Mouse (Mus musculus) retina, embryonic 14.5 days (tissue): ENCODE data around the gene Mrps18a.

ENCODE experiments used
- DNase-seq: peaks from one replicate; pipeline ENCODE4 v3.0.0-alpha.2; 2015; ENCODE audit warnings: low spot score

Gene Mrps18a

DNA sequence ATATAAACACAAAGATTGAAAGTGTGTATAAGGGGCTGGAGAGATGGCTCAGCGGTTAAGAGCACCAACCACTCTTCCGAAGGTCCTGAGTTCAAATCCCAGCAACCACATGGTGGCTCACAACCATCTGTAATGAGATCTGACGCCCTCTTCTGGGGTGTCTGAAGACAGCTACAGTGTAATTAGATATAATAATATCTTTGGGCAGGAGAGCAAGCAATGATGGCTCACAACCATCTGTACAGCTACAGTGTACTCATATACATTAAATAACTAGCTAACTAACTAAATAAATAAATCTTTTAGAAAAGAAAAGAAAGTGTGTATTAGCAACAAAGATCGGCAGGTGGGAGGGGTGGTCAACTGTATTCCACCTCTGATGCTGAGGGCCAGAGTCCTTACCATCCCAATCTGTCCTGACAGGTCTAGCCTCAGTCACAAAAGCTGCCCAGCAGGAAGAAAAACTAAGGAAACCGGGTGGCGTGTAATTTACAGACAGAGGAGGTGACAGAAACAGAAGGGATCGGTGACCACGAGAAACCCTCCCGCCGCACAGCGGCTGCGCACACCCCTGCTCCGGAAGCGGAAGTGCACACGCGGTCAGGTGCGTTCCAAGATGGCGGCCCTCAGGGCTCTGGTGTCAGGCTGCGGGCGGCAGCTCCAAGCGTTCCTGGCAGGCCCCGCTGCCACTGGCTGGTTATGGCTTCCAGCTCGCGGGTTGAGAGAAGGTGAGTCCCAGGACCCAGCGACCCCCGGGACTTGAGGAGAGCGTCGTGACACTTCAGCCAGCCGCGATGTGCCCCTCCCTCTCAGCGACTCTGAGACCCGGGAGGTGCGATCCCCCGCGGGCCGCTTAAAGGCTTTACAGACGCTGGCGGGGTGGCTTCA, at the start of gene Mrps18a:
Gene Mrps18a (plus strand): TSS at position 585 of the 888 bp plus-strand sequence.
- peak; percentile 89 for DNase-seq

DNA sequence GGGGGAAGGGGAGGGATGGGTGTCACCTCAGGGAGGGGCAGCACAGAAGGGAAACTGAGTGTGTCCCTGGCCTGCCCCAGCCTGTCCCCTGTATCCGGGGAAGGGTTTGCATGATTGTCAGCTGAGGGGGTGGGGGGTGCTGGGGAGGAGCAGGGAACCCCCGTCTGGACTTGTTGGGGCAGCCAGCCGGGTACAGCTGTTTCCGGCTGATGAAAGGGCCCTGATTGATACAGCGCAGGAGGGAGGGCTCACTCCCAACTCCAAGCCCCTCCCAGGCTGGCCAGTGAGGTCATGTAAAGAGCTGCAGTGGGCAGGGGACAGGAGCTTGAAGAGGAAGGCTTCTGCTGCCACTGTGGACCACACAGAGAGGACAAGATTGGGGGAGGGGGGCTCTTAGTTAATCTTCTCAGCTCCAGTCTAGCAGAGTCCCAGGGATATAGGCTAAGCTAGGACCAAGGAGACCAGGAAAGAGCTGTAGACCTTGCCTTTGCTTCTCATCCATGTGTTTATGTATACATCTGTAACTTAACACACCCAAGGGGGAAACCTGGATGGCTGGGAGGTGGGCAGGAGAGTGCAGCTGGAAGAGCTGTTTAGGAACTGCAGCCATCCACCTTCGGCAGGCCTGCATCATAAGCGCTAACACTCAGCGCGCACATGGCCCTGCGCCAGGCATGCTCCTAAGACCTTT, 47.4 kb upstream of the Mrps18a start:
- DNase-seq, result peak; percentile 64

DNA sequence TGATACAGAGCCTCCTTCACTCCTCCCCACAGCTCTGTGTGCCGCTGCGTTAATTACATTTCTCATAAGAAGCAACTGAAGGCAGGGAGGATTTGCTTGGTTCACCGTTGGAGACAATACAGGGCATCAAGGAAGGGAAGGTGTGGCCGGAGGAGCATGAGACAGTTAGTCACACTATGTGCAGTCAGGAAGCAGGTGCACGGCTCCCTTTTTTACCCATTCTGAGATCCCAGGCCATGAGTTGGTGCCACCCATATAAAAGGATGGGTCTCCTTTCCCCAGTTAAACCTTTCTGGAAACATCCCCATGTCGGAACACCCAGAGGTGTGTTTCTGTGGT, 46.8 kb upstream of the Mrps18a start:
- no peak for DNase-seq

DNA sequence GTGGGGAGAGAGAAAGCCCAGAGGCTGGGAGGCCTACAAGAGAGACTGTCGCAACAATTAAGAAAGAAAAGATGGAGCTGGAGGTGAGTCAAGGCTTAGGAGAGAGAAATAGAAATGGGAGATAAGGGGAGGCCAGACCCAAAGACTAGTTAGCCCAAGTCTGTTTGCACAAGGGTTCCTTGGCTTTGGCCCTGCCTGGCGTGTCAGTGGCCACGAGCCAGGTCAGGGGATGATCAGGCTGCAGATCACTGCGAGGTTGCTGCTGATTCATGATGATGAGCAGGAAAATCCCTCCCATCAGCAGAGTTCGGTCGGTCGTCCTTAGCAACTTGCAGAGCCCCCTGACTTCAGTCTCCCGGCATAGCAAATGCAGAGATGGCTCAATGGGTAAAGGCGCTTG, 40.7 kb upstream of the Mrps18a start:
- no peak for DNase-seq

DNA sequence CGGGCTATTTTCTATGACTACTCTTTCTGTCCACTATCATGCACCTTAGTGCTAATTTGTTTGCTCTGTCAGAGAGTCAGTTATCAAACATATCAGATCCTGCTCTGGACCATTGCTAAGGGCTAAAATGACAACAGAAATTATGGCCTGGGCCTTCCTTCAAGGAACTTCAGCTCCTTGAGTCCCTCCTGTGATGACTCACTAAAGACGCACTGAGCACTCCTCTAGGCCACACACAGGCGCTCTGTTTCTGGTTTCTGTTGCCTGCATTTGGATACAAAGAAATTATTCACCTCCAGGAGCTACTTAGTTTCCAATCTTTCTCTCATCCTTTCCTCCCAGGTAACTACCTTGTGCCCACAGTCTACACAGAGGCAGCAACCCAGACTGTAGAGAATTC, 39.3 kb upstream of the Mrps18a start:
- DNase-seq, result no peak

DNA sequence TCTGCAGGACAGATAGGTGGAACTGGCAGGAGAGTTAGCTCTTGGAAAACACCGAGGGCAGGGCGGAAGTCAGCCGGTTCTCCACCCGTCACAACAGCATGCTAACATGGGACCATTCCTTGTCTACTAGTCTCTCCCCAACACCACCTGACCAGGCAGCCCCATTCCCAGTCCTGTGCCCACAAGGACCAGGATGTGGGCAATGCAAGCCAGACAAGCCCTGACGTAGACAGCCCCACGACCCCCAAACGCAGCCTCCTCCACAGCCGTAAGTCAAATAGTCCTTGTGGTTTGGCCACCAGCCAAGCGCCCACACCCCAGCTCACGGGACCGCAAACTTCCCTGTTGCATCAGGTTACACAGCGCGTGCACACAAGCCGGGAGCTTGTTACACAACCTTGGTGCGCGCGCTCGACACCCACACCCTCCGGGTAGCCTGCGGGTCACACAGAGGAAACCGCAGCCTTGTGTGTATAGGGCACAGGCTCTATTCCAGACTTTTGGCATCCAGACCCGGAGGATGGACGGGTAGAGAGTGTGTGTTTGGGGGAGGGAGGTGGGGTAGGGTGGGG, 37.0 kb upstream of the Mrps18a start:
- no peak for DNase-seq

DNA sequence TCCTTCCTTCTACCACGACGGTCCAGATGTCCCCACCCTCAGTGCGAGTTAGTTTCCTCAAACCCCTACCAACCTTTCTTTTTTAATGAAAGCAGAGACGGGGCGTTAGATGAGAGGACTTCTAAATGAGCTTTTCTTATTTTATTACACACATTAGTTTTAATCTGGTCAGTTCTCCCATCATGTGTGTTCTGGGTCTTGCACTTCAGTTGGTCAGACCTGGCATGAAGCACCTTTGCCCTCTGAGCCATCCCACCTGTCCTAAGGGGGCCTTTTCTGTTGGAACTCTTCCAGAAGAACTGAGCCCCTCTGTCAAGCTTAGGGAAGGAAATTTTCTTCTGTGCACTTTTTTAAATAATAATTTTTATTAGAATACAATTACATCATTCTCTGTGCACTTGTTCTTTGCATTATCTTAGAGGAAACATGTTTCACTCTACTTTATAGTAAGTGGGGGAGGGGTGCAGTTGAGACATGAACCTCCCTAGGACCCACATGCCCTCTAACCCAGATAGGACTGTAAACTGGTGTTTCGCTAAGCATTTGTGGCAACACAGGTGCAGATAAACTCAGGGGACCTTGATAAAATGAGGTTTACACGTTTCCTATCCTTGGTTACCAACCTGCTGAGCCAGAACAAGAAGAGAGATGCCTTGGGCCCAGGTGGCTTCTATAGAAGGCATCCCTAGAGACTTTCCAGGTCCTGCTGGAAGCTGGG, 36.2 kb upstream of the Mrps18a start:
- DNase-seq, result no peak

DNA sequence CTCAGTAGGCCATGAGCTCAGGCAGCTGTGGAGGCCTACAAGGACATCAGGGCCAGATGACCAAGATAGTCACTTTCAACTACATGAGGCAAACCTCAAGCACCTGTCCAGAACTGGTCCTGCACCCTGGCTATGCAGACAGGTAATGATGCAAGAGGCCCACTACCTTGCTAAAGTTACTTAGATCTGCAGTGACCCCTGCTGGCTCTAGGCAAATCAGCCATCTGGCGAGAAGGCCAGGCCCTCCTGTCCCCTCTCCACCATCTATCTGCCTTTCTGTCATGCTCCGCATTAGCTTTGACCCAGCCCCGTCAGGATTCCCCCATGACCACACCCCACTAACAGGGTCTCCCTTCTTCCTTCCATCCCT, 35.7 kb upstream of the Mrps18a start:
- DNase-seq, result peak; percentile 40

DNA sequence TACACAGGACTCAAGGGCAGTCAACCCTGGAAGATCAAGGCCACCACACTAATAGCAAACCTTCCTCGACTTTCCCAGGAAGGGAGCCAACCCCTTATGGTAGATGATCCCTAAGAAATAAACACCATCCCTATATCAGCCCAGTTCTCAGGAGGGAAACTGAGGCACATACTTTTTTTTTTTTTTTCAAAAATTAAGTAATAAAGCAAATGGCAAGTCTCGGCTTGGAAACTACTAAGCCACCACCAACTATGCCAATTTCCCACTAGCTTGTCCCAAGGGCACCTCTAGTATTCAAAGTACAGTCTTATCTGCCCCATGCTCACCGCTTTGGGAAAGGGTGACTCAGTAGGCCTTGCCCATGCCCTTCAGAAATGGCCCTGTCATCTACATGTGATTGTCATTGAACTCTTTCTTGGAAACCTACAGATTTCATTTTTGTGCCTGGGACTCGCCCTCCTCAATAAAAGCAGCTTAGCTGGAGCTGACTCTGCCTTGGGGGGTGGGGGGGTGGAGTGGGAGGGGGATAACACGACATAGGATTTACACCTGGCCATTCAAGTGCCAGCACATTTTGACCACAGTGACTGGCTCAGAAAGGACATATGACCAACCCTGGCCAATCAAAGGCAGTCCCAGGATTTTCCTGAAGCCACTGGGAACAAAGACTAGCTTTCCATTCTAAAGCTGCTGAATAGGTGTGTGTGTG, 35.1 kb upstream of the Mrps18a start:
- no peak for DNase-seq

DNA sequence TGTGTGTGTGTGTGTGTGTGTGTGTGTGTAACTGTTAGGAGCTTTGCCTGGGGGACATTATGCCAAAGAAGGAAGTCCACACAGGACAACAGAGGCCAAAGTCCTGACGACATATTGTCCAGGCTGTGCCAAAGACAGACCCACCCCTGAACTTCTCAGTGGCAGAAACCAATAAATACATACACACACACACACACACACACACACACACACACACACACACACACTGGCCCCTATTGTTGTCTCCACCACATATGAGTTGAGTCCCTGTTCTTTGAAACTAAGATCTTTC, 34.6 kb upstream of the Mrps18a start:
- no peak for DNase-seq

DNA sequence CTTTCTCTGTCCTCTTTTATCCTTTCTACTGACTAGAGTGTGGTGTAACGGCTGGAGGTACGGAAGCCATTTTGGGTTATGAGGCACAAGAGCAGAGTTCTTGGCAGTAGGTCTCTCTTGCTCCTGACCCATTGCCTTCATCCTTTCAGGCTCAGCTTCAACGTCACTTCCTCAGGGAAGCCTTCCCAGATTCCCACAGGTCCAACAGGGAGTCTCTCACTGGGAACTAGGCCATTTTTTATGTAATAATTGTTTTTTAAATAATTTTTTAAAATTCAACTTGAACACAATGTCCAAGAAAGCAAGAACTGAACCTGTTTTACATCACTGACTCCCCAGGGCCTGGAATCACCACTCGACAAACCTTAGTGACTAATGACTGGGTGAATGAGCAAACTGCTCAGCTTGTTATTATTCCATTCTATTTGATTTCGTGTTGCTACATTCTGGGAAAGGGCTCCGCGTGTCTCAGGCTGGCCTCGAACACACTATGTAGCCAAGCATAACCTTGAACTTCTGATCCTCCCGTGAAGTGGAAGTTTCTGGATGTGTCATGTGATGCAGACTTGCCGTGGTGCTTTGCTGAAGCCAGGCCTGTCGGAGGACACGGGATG, 32.8 kb upstream of the Mrps18a start:
- DNase-seq, result no peak

DNA sequence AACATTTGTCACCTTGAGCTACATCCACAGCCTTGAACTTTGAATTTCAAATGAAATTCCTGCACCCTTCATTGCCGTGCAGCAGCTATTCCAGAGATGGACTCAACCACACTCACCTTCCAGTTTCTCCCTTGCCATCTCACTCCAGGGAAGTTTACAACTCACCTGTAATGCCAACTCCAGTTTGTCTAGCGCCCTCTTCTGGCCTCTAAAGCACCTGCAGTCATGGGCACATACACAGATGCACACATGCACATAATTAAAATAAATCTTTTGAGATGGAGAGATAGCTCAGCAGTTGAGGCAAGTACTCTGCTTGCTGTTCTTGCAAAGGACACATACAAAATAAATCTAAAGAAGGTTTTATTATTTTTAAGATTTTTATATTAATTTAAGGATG, 31.7 kb upstream of the Mrps18a start:
- DNase-seq, result no peak

DNA sequence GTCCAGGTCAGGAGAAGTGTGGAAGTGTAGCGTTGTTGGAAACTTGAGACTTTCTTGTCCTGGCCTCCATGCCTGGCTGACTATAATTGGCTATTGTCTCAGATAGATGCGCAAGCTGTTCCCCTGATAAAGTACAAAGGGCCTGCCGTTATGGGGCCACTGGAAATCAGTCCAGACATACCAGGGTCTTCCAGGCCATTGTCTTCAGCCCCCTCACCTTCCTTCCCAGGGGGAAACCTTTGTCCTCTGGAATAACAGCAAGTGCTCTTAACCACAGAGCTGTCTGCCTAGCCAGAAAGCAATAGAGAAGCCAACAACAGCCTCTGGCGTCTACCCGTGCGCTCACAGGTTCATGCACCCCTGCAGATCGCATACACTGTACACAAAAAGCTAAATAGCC, 30.4 kb upstream of the Mrps18a start:
- DNase-seq, result peak; percentile 28

DNA sequence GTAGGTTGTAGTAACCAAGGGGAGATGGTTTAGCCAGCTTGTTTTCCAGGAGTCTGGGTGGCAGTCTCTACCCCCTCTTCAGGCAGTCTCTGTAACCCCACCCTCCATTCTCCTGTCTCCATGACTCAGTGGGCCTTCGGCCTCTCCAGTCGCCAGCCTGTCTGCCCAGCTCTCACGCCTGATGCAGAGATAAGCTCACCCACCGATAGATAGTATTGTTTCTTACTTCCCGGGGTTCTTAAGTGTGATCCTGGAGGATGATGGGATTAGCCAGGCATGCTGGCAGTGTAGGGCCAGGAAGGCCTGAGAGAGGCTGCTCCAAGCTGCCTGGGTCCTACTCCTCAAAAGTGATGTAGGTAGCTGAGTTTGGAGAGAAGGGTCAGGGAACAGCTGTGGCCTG, 29.7 kb upstream of the Mrps18a start:
- DNase-seq, result no peak

DNA sequence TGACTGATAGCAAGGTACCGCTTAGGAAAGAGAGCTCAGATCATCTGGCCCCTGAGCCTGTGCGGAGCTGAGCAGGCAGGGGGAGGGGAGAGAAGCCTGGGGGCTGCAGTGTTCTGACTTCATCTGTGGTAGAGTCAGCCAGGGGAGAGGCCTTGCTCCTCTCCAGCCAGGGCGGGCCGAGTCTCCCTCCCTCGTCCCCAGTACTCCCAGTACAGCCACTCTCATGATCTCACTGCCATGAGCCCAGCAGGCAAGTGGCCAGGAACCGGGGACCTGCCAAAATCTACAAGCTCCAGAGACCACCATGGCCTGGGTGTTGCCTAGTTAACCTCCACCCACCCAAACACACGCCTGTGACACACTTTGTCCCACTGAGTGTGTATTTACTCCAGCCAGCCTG, 29.1 kb upstream of the Mrps18a start:
- no peak for DNase-seq

DNA sequence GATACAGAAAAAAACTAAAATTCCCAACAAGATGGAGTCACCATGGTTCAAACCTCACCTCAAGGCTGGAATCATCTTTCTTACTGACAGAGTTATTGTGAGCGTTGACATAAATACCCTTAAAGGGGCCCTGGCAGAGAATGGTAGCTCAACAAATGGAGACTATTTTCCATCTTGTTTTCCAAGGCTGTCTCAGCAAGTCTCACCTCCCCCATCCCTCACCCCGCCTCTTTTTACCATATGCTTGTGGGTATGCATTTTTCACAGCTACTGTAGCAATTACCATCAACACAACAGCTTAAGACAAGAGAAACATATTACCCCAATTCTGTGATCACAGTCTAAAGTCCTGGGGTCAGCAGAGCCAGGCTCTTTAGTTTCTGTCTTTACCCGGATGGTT, 27.4 kb upstream of the Mrps18a start:
- DNase-seq, result no peak

DNA sequence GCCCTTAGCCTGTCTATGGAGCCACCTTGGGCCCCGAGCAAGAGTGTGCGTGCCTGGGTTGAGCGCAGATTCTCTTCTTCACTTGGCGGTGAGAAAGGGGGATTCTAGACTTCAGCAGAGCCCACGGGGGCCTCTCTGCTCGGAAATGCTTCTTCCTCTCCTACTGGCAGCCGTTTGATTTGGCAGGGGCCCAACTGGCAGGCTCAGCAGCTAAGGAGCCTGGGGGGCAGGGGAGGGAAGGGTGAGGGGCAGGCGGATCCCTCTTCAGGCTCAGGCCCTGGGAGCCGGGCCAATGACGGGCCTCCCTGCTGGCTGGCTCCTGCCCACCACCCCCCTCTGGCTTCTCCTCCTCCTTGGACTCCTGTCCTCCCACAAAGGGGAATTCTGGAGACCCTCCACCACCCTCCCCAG, 26.7 kb upstream of the Mrps18a start:
- no peak for DNase-seq

DNA sequence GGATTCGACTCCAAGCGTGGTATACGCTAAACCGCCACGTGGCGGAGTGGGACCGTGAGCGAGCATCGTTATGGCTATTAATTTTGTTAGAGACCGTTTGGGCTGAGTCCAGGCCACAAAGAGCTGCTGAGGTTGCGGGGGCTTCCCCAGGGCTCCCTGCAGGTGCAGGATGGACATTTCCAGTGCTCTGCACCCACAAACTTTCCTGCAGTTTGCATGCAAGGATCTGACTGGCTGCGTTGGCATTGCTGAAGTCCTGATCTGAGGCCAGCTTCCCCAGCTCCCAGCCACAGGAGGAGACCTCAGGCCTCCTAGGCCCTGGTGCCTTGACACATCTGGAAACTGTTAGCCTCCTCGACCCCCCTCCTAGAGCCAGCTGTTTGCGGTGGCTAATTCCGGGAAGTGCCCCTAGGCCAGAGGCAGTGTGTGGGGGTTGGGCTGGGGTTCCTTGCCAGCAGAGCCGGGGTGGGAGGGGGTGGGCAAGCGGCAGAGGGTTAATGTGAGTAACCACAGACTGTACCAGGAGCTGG, 24.4 kb upstream of the Mrps18a start:
- no peak for DNase-seq

DNA sequence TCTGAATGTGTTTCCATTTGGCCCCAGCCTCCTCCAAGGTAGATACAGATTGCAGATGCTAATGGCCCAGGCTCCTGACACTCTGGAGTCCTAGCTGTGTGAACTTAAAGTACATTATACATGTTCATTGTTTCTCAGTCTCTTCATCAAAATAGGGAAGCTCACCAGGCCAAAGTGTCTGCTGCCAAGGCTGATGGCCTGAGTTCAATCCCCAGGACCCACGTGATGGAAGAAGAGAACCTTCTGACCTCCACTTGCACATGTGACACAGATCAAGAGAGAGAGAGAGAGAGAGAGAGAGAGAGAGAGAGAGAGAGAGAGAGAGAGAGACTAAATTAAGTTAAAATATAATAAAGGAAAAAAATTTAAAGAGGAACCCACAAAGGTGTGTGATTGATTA, 19.4 kb upstream of the Mrps18a start:
- no peak for DNase-seq

DNA sequence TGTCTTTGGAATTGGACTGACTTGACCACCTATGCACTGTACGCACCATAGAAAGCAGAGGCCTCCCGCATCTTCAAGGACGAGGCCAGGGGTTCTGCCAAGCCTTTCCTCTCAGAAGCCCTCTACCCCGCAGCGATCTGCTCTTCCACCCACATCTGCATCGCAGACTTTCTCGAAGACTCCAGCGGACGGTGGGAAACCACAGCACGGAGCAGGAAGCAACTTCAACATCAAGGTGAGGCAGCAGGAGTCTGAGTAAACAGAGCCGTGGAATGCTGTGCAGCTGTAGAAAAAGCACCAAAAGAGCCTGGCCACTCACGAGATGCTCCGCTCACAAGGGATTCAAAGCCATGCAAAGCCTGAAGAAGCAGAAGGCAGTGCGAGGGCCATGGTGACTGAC, 18.9 kb upstream of the Mrps18a start:
- DNase-seq, result no peak

DNA sequence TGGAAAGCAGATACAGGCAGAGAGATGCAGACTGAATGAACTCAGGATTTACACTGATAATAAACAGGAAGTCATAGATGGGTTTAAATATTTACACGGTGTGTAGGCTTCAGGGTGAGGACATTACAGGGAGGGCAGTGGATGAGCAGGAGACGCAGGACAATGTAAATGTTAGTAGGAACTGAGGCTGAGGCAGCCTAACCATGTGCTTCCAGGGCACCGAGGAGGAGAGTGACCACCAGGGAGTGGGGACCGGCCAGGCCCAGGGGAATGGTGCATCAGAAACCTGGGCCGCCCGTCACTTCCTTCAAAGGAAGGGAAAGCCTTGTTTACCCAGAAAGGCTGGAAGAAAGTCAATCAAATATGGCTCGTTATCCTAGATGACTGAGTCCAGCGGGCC, 12.3 kb upstream of the Mrps18a start:
- no peak for DNase-seq

DNA sequence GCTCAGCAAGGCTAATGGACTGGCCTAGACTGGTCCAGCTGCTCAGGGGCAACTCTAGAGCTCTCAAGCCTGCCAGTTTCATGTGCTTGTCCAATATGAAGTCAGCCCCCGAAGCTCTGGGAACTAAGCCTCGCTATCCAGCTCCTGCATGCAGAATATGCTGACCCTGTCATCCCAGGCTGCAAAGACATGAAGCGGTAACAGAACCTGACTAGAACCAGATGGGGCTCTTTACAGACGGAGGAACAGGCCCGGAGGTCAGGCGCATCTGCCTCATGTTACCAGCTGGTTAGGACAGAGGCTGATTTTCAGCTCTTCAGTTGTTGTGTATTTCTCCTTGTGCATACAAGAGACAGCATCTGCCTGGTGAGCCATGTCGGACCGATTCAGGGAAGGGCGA, 8.9 kb upstream of the Mrps18a start:
- DNase-seq, result no peak
